Mouse (Mus musculus): ENCODE measurements around the gene Raver1. TPM values are rescaled to one million over a fixed set of nuclear protein-coding genes. Genes with fewer than 3 reads are reported as not detected.

The Raver1 gene
- polyA plus RNA-seq (2012; fragmentation: generic; extraction: Trizol) = 49.2 TPM
- long read RNA-seq, experiment 1, partial matches to known transcripts = 2 of 7 reads
- long read RNA-seq, experiment 1, other reads (novel, unspliced or antisense) = 1 of 7 reads
- long read RNA-seq, experiment 2, transcript Raver1-201 (13 exons, 3,470 nt) = major isoform, 51 of 54 reads
- long read RNA-seq, experiment 2, partial matches to known transcripts = 0 of 54 reads
- long read RNA-seq, experiment 2, other reads (novel, unspliced or antisense) = 3 of 54 reads

DNA sequence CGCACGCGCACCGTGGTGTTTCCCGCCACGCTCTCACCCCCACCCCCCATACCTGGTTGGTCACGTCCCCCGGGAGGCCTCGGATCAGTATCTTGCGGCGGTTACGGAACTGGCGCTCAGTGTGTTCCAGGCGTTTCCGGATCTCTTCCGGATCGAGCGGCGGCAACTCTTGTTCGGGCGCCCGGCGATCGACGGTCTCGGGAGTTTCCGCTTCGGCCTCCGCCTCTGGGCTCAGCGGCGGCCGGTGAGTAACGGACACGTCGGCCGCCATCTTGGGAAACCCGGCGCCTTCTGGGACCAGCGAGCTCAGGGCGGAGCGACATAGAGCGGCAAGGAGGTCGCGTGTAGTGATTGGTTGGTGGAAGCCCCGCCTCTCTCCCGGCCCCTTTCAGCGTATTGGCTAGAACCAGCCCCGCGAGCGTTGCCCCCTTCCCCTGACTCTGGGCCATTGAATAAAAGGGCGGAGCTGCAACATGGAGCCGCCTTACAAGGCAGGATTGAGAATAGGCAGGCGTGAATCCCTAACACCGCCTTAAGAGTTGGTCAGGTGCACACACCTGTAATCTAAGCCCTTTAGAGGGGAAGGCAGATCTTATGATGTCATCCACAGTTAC is at the start of gene Raver1, which contains the start of gene Gm38431:
Gene Raver1, minus strand, starts transcription at position 302 of the 614 bp plus-strand sequence.
Gene Gm38431, minus strand, starts transcription at position 291 of the 614 bp plus-strand sequence.
- H3K79me2 ChIP-seq (ENCODE audit: control insufficient read depth, insufficient read depth) = peaks cover 48% of the 10 kb centered on the region
- TF ChIP-seq FOSL1 (IDR thresholded peaks at IDR 0.05; ENCODE audit: insufficient read depth, low read length, poor library complexity, severe bottlenecking) (no peak), CEBPB (IDR thresholded peaks at IDR 0.05; ENCODE audit: low read depth) (no peak), USF1 (IDR thresholded peaks at IDR 0.05; ENCODE audit: low read depth) (no peak), MYOD1 (IDR thresholded peaks at IDR 0.05; ENCODE audit: control insufficient read depth, insufficient read length, low read depth) (no peak), MYOG (IDR thresholded peaks at IDR 0.05; ENCODE audit: control insufficient read depth, extremely low read depth, insufficient read length) (no peak), CTCF (IDR thresholded peaks at IDR 0.05; ENCODE audit: control insufficient read depth, insufficient read depth, insufficient read length) (no peak), MAX (IDR thresholded peaks at IDR 0.05) (no peak)
- H3K36me3 ChIP-seq (ENCODE audit: control insufficient read depth, insufficient read depth) = peaks cover 30% of the 10 kb centered on the region
- peaks cover 44% of the 10 kb centered on the region for H3K79me3 ChIP-seq (ENCODE audit: low read depth)
- H3K4me3 ChIP-seq (ENCODE audit: insufficient read depth, poor library complexity, severe bottlenecking) = peak within 1 kb of the TSS; percentile 72
- peak within 1 kb of the TSS; percentile 69 for H3ac ChIP-seq (ENCODE audit: control insufficient read depth, insufficient read length, low read depth)
- no peaks in the 10 kb centered on the region for H3K27me3 ChIP-seq (ENCODE audit: control insufficient read depth, insufficient read depth, insufficient read length)

DNA sequence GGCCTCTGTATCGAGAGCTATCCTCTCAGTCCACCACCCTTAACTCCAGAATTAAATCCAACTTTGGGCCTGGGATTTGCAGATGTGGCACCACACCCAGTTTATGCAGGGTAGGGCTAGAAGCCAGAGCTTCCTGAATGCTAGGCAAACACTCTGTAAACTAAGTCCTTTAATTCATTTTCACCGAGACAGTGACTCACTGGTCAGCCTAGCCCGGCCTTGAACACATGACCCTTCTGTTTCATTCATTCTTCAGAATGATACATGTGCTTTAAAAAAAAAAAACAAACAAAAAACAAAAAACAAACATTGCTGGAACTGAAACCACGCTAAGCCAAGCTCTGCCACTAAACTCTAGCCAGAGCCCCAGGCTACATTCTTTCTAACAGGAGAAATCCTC is 46.6 kb upstream of the Raver1 start:
- no peak overlapping the region for H3K4me3 ChIP-seq (ENCODE audit: insufficient read depth, poor library complexity, severe bottlenecking)
- TF ChIP-seq FOSL1 (IDR thresholded peaks at IDR 0.05; ENCODE audit: insufficient read depth, low read length, poor library complexity, severe bottlenecking) = no peak
- TF ChIP-seq MAX (IDR thresholded peaks at IDR 0.05) = no peak
- no peak for TF ChIP-seq USF1 (IDR thresholded peaks at IDR 0.05; ENCODE audit: low read depth)
- TF ChIP-seq CEBPB (IDR thresholded peaks at IDR 0.05; ENCODE audit: low read depth) = no peak
- no peak for TF ChIP-seq MYOD1 (IDR thresholded peaks at IDR 0.05; ENCODE audit: control insufficient read depth, insufficient read length, low read depth)
- no peak for TF ChIP-seq MYOG (IDR thresholded peaks at IDR 0.05; ENCODE audit: control insufficient read depth, extremely low read depth, insufficient read length)
- H3ac ChIP-seq (ENCODE audit: control insufficient read depth, insufficient read length, low read depth) = no peak overlapping the region
- H3K36me3 ChIP-seq (ENCODE audit: control insufficient read depth, insufficient read depth) = peaks cover 44% of the 10 kb centered on the region
- H3K79me2 ChIP-seq (ENCODE audit: control insufficient read depth, insufficient read depth) = peaks cover 6% of the 10 kb centered on the region
- H3K79me3 ChIP-seq (ENCODE audit: low read depth) = peaks cover 2% of the 10 kb centered on the region
- no peaks in the 10 kb centered on the region for H3K27me3 ChIP-seq (ENCODE audit: control insufficient read depth, insufficient read depth, insufficient read length)

- Histone ChIP-seq H3K79me3 (ENCODE audit: low read depth) (no peaks in the 10 kb centered on the region), H3K36me3 (ENCODE audit: control insufficient read depth, insufficient read depth) (peaks cover 36% of the 10 kb centered on the region), H3K4me3 (ENCODE audit: insufficient read depth, poor library complexity, severe bottlenecking) (no peak overlapping the region), H3K79me2 (ENCODE audit: control insufficient read depth, insufficient read depth) (no peaks in the 10 kb centered on the region), H3K27me3 (ENCODE audit: control insufficient read depth, insufficient read depth, insufficient read length) (no peaks in the 10 kb centered on the region), H3ac (ENCODE audit: control insufficient read depth, insufficient read length, low read depth) (no peak overlapping the region)
- TF ChIP-seq FOSL1 (IDR thresholded peaks at IDR 0.05; ENCODE audit: insufficient read depth, low read length, poor library complexity, severe bottlenecking) = no peak
- TF ChIP-seq CTCF (IDR thresholded peaks at IDR 0.05; ENCODE audit: control insufficient read depth, insufficient read depth, insufficient read length) = peak; percentile 22
- TF ChIP-seq CEBPB (IDR thresholded peaks at IDR 0.05; ENCODE audit: low read depth) = no peak
These were observed 45.4 kb upstream of the Raver1 start for GRCm38 (mm10) chr9:21137229-21137628.

DNA sequence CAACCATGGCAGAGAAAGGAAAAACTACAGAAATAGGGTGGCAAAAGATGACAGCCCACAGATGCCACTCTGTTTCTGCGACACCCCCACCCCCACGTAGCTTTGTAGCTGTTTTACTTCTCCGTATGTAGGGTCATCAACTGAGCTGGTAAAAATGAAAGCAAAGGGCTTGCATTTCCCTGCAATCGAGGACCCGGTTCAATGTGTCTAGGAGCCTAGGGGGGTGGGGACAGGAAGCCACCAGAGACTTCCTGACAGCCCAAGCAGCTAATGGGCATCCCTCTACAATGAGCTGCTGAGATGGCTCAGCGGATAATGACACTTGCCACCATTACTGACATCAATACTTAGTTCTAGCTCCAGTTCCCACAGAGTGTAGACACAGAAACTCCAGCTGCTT is 44.6 kb upstream of the Raver1 start:
- Histone ChIP-seq H3K79me3 (ENCODE audit: low read depth) (no peaks in the 10 kb centered on the region), H3K36me3 (ENCODE audit: control insufficient read depth, insufficient read depth) (peaks cover 28% of the 10 kb centered on the region), H3K79me2 (ENCODE audit: control insufficient read depth, insufficient read depth) (no peaks in the 10 kb centered on the region)

DNA sequence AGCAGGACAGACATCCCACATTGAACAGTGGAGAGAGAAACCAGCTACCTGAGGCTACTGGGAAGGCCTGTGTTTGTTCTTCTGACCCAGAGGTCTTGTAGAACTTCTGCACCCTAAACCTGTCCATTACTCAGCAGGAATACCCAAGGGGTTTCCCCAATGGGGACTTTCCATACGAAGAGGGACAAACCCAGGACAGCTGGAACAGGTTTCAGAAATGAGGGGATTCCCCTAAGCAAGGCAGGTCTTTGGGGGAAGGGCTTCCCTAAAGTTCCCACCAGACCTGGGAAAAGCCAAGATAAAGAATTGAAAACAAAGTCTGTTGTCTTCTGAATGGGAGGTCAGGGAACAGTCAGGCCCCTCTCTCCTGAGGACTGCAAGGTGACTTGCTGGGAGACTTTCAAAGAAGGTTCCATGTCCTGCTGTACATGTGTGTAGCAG is 44.2 kb upstream of the Raver1 start:
- peaks cover 23% of the 10 kb centered on the region for H3K36me3 ChIP-seq (ENCODE audit: control insufficient read depth, insufficient read depth)
- no peaks in the 10 kb centered on the region for H3K79me2 ChIP-seq (ENCODE audit: control insufficient read depth, insufficient read depth)
- no peak for TF ChIP-seq USF1 (IDR thresholded peaks at IDR 0.05; ENCODE audit: low read depth)
- TF ChIP-seq FOSL1 (IDR thresholded peaks at IDR 0.05; ENCODE audit: insufficient read depth, low read length, poor library complexity, severe bottlenecking) = no peak
- no peak for TF ChIP-seq CTCF (IDR thresholded peaks at IDR 0.05; ENCODE audit: control insufficient read depth, insufficient read depth, insufficient read length)
- TF ChIP-seq MYOG (IDR thresholded peaks at IDR 0.05; ENCODE audit: control insufficient read depth, extremely low read depth, insufficient read length) = no peak
- no peak for TF ChIP-seq MYOD1 (IDR thresholded peaks at IDR 0.05; ENCODE audit: control insufficient read depth, insufficient read length, low read depth)
- no peak for TF ChIP-seq CEBPB (IDR thresholded peaks at IDR 0.05; ENCODE audit: low read depth)
- no peak for TF ChIP-seq MAX (IDR thresholded peaks at IDR 0.05)
- H3K79me3 ChIP-seq (ENCODE audit: low read depth) = no peaks in the 10 kb centered on the region
- H3K27me3 ChIP-seq (ENCODE audit: control insufficient read depth, insufficient read depth, insufficient read length) = no peaks in the 10 kb centered on the region
- no peak overlapping the region for H3ac ChIP-seq (ENCODE audit: control insufficient read depth, insufficient read length, low read depth)
- no peak overlapping the region for H3K4me3 ChIP-seq (ENCODE audit: insufficient read depth, poor library complexity, severe bottlenecking)

More for the DNA sequence above, 44.6 kb upstream of the Raver1 start:
- Histone ChIP-seq H3K27me3 (ENCODE audit: control insufficient read depth, insufficient read depth, insufficient read length) (no peaks in the 10 kb centered on the region), H3K4me3 (ENCODE audit: insufficient read depth, poor library complexity, severe bottlenecking) (no peak overlapping the region), H3ac (ENCODE audit: control insufficient read depth, insufficient read length, low read depth) (no peak overlapping the region)
- TF ChIP-seq FOSL1 (IDR thresholded peaks at IDR 0.05; ENCODE audit: insufficient read depth, low read length, poor library complexity, severe bottlenecking) (no peak), MYOG (IDR thresholded peaks at IDR 0.05; ENCODE audit: control insufficient read depth, extremely low read depth, insufficient read length) (no peak), USF1 (IDR thresholded peaks at IDR 0.05; ENCODE audit: low read depth) (no peak), CTCF (IDR thresholded peaks at IDR 0.05; ENCODE audit: control insufficient read depth, insufficient read depth, insufficient read length) (no peak), MAX (IDR thresholded peaks at IDR 0.05) (no peak), CEBPB (IDR thresholded peaks at IDR 0.05; ENCODE audit: low read depth) (no peak), MYOD1 (IDR thresholded peaks at IDR 0.05; ENCODE audit: control insufficient read depth, insufficient read length, low read depth) (no peak)
